Mouse (Mus musculus) cortical plate, adult 2 months (tissue): ENCODE measurements around the gene Ccl12. TPM values are rescaled to one million over a fixed set of nuclear protein-coding genes. Genes with fewer than 3 reads are reported as not detected.

Experiments used
- H3K27ac ChIP-seq: fragments of 200-500 bp; 2 replicates; pipeline ENCODE4 v1.5.1; 2012; ENCODE audit warnings: low read length, control low read depth, inconsistent platforms; ENCODE audit not compliant: insufficient read depth
- H3K4me1 ChIP-seq: fragments of 200-500 bp; 2 replicates; pipeline ENCODE4 v1.6.1; 2011; ENCODE audit warnings: low read length; ENCODE audit not compliant: control insufficient read depth, insufficient read depth
- H3K4me3 ChIP-seq: fragments of 200-500 bp; 2 replicates; pipeline ENCODE4 v1.5.1; 2011; ENCODE audit warnings: mild to moderate bottlenecking, low read length, control low read depth; ENCODE audit not compliant: insufficient read depth
- CTCF ChIP-seq: fragments of 200-500 bp; IDR thresholded peaks from 2 replicates; pipeline ENCODE4 v1.5.1; 2011; ENCODE audit warnings: mild to moderate bottlenecking, control low read depth, low read length; ENCODE audit not compliant: insufficient read depth; ENCODE audit errors: extremely low read depth
- POLR2A ChIP-seq: fragments of 200-500 bp; IDR thresholded peaks from 2 replicates; pipeline ENCODE4 v1.6.1; 2011; ENCODE audit warnings: mild to moderate bottlenecking, low read length, control low read depth; ENCODE audit not compliant: insufficient read depth; ENCODE audit errors: extremely low read depth
- polyA plus RNA-seq: library from polyadenylated mRNA; depleted of rRNA; stranded (reverse); fragments of >200 nt; gene quantifications from 2 replicates; pipeline ENCODE4 v1.2.3, GENCODE M21; 2012; rRNA removed

The Ccl12 gene
- polyA plus RNA-seq, 1 experiment, result 1.0 TPM

- TF ChIP-seq CTCF (no peak), POLR2A (no peak)
- no peaks in the 10 kb centered on the region for H3K4me1 ChIP-seq
Observed at GRCm38 (mm10) chr11:82136196-82136595, 34.6 kb downstream of the Ccl12 start.

DNA sequence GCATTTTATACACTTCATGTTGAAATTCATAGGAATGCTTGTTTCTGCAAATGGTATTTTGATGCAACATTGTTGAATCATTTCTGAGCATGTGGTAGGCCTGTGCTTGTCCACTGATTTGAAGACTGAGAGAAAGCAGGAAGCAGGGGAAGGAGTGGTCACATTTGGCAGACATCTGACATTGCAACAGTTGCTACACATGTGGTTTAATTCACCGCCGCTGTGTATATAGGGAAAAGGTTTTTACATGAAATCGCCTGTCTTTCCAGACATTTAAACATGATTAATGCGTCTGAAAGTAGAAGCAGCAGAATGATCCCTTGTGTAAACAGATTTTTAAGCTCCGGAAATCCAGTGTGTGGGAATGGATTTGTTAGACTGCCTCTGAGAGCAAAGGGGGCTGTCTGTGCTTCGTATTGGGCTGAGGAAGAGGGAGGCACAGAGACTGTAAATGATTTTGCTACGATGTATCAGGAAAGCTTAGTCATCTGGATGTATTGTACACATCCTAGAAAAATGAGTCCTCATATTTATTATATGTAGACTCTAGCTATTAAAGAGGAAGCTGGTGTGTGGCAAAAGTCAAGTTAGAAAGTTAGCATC, 37.9 kb downstream of the Ccl12 start:
- Histone ChIP-seq H3K27ac (no peak overlapping the region), H3K4me3 (no peak overlapping the region), H3K4me1 (no peaks in the 10 kb centered on the region)
- TF ChIP-seq CTCF, result no peak
- no peak for TF ChIP-seq POLR2A

More at GRCm38 (mm10) chr11:82136196-82136595, 34.6 kb downstream of the Ccl12 start:
- no peak overlapping the region for H3K4me3 ChIP-seq
- H3K27ac ChIP-seq, result no peak overlapping the region

Other genes with a start within 250 kb of the Ccl12 start
- 0.02 and 0.04 TPM in 2 replicates for gene 5530401A14Rik, start 241.2 kb upstream of the Ccl12 start, polyA plus RNA-seq
- 51.8 and 53.6 TPM in 2 replicates for gene Asic2, start 133.4 kb upstream of the Ccl12 start, polyA plus RNA-seq
- 0.19 TPM in 1 of 2 replicates, not detected in the other for gene Ccl2, start 66.3 kb upstream of the Ccl12 start, polyA plus RNA-seq
- not detected in 2 replicates for gene Gm17268, start 63.3 kb upstream of the Ccl12 start, polyA plus RNA-seq
- 0.19 TPM in 1 of 2 replicates, not detected in the other for gene Ccl7, start 56.1 kb upstream of the Ccl12 start, polyA plus RNA-seq
- gene Ccl11, start 44.0 kb upstream of the Ccl12 start, polyA plus RNA-seq, result not detected in 2 replicates
- not detected in 2 replicates for gene Ccl8, start 13.3 kb downstream of the Ccl12 start, polyA plus RNA-seq
- not detected in 2 replicates for gene Ccl1, start 203.8 kb downstream of the Ccl12 start, polyA plus RNA-seq